Mouse (Mus musculus): ENCODE measurements around the gene Bri3bp.
A peak's percentile ranks its signal among the peaks of the same experiment; 100 is the strongest.
"Not testable (repeated sequence)": the region's sequence is repeated elsewhere in the genome, so short reads cannot be mapped to it uniquely, and the experiment has no call there.

The Bri3bp gene

GRCm38 (mm10) chr5:125483712-125484611 lies 42.6 kb downstream of the Bri3bp start:
- DNase-seq (ENCODE audit: inconsistent age in 2 of 2, low spot score in 1 of 2), result no peak

GRCm38 (mm10) chr5:125485031-125485778 lies 43.8 kb downstream of the Bri3bp start:
- peak in 1 of 2 experiments; percentile 64 for DNase-seq (ENCODE audit: inconsistent age in 2 of 2, low spot score in 1 of 2)

DNA sequence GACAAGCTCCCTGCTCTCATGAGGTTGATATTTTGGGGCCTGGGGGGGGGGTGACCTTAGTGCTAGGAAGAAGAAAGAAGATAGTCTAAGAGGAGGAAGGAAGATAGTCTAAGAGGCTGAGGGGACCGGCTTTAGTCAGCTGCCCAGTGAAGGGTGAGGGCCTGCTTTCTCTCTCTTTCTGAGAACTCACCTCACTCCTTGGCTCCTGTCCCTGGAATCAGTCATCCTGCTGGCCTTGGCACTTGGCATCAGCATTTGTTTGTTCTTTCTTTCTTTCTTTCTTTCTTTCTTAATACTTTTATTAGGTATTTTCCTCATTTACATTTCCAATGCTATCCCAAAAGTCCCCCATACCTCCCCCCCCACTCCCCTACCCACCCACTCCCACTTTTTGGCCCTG lies 44.7 kb downstream of the Bri3bp start:
- DNase-seq (ENCODE audit: inconsistent age in 2 of 2, low spot score in 1 of 2), result peak; percentile 45 to 79

GRCm38 (mm10) chr5:125487375-125488115 lies 46.2 kb downstream of the Bri3bp start:
- DNase-seq (ENCODE audit: inconsistent age in 2 of 2, low spot score in 1 of 2), result no peak

DNA sequence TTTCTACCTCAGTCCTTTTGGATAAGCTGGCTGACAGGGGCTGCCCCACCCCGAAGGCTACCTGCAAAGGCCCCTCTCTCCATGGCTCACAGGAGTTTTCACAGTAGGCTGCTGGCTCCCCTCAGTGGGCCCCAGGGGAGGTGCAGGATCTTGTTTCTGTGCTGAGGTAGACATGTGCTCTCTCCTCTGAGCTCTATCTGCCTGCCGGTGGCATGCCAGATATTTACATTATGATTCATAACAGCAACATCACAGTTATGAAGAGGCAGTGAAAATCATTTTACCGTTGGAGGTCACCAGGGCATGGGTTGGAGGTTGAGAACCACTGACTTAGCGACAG lies 46.7 kb downstream of the Bri3bp start:
- no peak for DNase-seq (ENCODE audit: inconsistent age in 2 of 2, low spot score in 1 of 2)

DNA sequence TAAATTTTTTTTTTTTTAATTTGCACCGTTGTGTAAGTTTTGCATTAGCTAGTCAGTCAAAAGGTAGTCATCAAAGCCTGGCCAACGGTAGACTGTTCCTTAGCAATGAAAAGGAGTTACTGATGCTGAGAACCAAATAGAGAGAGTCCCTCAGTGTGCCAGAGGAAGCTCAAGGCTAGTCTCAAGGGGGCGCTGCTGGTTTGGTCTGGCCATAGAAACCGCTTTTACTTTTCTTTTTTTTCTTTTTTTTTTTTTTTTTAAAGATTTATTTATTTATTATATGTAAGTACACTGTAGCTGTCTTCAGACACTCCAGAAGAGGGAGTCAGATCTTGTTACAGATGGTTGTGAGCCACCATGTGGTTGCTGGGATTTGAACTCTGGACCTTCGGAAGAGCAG lies 47.6 kb downstream of the Bri3bp start:
- DNase-seq (ENCODE audit: inconsistent age in 2 of 2, low spot score in 1 of 2), result not testable (repeated sequence)

GRCm38 (mm10) chr5:125491107-125491506 lies 49.7 kb downstream of the Bri3bp start:
- no peak for DNase-seq (ENCODE audit: inconsistent age in 2 of 2, low spot score in 1 of 2)

DNA sequence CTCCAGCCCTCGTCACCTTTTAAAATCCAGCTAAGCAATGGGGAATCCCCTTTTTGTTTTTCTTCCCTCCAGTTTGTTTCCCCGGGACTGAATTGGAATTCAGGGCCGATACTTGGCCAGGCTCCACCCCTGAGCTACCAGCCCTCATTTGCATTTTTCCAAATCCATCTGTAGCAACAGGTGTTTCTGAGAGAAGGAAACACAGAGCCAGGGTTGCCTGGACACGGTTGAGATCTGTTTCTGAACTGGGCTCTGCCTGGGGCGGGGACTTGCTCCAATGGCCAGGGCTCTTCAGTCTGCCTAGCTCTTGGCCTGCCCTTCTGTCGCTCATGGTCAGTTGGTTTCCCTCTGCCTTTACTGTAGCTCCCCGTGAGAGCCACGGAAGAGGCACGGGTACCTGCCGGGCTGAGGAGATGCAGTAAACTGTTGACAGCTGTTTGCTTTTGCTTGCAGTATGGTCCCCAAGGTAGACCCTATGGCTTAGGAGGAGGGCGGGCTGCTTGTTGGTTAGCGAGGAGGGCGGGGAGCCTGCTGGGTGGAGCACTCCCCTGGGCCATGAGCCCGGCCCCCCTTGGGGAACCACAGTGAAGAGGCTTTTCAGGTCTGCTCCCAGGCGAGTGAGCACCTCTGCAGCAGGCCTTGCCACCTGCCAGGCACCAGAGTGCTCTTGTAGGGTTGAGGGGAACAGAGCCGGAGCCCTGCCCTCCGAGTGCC lies 51.2 kb downstream of the Bri3bp start:
- DNase-seq (ENCODE audit: inconsistent age in 2 of 2, low spot score in 1 of 2), result no peak

DNA sequence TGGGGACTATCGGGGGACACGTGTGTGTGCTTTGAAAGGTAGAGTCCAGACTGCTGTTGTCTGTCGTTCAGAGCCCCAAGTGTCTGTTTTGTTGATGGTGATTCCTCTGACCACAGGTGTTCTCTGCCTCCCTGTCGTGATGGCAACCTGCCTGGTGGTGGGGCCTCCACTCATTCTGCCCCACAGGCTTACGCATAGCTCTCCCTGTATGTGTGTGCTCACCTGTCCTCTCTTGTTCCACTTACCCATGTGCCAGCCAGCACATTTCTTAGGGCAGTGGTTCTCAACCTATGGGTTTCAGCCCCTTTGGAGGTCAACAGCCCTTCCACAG lies 51.7 kb downstream of the Bri3bp start:
- DNase-seq (ENCODE audit: inconsistent age in 2 of 2, low spot score in 1 of 2), result no peak

DNA sequence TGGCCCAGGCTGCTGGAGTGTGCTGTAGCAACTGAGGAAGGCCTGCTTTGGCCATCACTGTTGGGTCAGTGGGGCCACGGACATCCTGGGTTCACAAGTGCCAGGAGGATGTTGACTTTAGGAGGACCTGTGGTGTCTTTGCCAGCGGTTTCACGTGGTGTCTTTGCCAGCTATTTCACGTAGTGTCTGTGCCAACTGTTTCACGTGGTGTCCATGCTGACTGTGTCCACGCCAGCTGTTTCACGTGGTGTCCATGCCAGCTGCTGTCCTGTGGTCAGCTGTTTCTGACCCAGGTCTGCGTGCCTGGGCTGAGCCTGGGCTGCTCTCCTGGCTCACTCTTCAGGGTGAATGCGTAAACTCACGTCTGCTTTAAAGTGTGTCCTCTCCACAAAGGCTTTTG lies 54.3 kb downstream of the Bri3bp start:
- DNase-seq (ENCODE audit: inconsistent age in 2 of 2, low spot score in 1 of 2), result peak in 1 of 2 experiments; percentile 77

DNA sequence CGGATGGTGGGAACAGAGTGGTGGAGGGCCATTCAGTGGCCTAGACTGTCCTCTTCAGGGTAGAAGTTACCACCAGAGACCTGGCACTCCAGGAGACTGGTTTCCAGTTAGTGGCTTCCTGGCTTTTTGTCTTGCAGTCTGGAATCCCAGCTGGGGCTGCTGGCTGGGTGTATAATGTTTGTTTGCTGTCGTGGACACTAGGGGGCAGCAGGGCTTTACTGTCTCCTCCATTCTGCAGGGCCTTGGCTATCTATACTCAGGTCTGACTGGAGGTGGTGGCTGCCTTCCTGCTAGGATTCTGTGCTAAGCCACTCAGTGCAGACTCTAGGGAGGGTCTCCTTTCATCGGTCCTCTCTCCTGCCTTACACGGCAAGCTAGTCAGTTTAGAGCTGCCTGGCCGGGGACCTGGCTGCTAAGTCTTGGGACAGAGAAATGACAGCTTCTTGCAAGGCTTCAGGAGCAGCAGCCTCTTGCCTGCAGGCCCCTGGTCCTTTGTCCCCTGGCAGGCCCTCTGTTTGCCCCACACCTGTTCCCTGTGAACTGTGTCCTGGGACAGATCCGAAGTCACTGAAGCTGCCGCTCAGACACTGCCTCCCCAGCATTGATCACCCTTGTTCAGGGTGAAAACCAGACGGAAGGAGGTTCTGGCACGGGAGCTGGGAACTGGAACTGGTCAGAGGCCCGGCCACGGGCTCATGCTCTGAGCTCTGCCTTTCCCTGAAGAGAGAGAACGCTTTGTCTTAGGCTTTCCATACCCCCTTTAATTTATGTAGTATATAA lies 56.6 kb downstream of the Bri3bp start:
- DNase-seq (ENCODE audit: inconsistent age in 2 of 2, low spot score in 1 of 2), result peak; percentile 55 to 87

DNA sequence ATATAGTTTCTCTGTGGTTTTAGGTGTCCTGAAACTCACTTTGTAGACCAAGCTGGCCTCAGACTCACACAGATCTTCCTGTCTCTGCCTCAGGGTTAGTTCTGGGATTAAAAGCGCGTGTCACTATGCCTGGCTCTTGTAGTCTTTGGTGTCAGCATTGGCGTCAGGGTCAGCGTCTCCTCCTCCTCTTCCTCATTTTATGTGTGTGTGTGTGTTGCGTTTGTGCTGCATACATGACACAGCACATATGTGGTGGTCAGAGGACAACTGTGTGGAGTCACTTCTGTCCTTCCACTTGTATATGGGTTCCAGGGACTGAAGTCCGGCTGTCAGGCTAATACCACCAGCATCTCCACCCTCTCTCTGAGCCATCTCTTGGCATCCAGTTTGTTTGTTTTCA lies 60.1 kb downstream of the Bri3bp start:
- DNase-seq (ENCODE audit: inconsistent age in 2 of 2, low spot score in 1 of 2), result no peak

DNA sequence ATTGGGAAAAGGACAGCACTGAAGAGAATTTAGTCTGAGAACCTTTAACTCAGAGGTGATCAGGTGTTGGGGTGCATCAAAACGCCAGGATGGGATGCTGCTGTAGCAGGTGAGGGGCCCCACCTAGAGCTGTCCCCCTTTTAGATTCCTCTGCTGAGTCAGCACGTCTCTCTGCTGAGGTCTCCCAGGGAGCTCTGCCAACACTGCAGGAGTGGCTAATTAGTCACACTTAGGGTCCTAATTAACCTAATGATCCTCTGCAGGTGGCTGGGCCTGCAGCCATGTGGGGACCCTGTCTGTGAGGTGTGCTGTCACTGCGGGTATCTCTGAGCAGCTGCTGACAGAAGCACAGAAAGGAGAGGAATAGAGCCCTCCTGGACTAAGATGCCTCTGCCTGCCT lies 60.8 kb downstream of the Bri3bp start:
- no peak for DNase-seq (ENCODE audit: inconsistent age in 2 of 2, low spot score in 1 of 2)

- no peak for DNase-seq (ENCODE audit: inconsistent age in 2 of 2, low spot score in 1 of 2)
Measured at GRCm38 (mm10) chr5:125503628-125504027, 62.3 kb downstream of the Bri3bp start.

DNA sequence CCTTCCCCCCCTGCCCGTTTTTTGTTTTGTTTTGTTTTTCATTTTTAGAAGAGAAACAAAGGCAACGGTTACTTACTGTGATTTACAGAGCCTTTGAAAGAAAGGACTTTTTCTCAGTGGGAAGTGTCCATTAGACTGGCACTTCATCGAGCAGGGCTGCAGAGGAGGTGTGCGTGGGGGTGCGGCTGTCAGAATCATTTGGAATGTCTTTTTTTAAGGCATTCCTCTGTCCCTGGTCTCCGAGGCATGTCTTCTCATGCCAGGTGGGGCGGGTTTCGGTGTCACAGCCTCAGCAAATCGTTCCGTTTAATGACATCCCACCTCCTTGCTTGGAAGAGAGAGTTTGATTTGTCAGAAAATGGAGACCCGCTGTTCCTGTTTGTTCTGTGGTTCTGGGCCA lies 63.3 kb downstream of the Bri3bp start:
- DNase-seq (ENCODE audit: inconsistent age in 2 of 2, low spot score in 1 of 2), result no peak

GRCm38 (mm10) chr5:125505968-125506367 lies 64.6 kb downstream of the Bri3bp start:
- no peak for DNase-seq (ENCODE audit: inconsistent age in 2 of 2, low spot score in 1 of 2)

GRCm38 (mm10) chr5:125507582-125507981 lies 66.2 kb downstream of the Bri3bp start:
- DNase-seq (ENCODE audit: inconsistent age in 2 of 2, low spot score in 1 of 2), result no peak

DNA sequence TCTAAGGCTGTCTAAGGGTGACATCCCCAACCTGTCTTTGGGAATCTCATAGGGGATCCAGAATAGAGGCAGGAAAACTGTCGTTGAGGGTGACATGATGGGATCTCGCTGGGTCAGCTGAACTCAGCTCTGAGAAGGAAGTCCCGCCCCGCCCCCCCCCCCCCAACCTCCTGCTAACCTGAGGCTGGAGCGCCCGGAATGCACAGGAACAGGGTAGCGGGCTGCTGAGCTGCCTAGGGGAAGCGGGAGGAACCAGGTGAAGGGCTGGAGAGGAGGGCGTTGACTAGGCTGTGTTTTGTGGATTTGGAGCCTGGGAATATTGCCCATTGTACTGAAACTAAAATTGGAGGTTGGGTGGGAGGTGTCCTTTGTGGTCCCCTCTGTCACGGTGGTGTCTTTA lies 66.6 kb downstream of the Bri3bp start:
- no peak for DNase-seq (ENCODE audit: inconsistent age in 2 of 2, low spot score in 1 of 2)

GRCm38 (mm10) chr5:125509541-125509940 lies 68.2 kb downstream of the Bri3bp start:
- DNase-seq (ENCODE audit: inconsistent age in 2 of 2, low spot score in 1 of 2), result peak in 1 of 2 experiments; percentile 73
